Mouse (Mus musculus) right cerebral cortex, postnatal 10 days (tissue): ENCODE measurements around the gene Fibp.

ENCODE experiments used
- DNase-seq, 2 experiments: peaks; one replicate each; pipeline ENCODE4 v3.0.0; 2021; ENCODE audit warnings: low spot score in 2 of 2

The Fibp gene

GRCm38 (mm10) chr19:5463791-5464562 is 3.6 kb downstream of the Fibp start:
- DNase-seq: peak; percentile 70 to 80

GRCm38 (mm10) chr19:5465037-5465436 is 4.6 kb downstream of the Fibp start:
- no peak for DNase-seq

GRCm38 (mm10) chr19:5466916-5467500 is 6.6 kb downstream of the Fibp start:
- DNase-seq: no peak

DNA sequence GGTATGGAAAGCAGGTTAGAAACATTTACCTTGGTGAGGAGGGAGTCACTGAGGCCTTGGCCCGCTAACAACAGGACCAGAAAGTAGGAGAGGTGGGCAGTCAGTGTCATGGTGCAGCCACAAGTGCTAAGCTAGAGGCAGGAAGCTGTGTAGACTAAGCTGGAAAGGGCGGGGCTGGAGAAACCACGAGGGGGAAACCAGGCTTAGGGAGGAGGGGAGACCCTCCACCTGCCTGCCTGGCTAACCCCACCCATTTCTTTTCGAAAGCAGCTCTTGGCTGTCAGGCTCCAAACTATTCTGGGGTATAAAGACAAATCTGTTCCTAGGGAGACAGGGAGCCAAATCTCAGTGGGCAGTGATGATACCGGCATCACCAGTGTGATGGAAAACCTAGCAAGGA is 8.0 kb downstream of the Fibp start, which contains the start of gene Ctsw:
Gene Ctsw (minus strand): TSS at position 134 of the 400 bp plus-strand sequence.
- peak in 1 of 2 experiments; percentile 53 for DNase-seq

GRCm38 (mm10) chr19:5471846-5472245 is 11.4 kb downstream of the Fibp start:
- no peak for DNase-seq

GRCm38 (mm10) chr19:5472857-5473256 is 12.4 kb downstream of the Fibp start:
- DNase-seq: no peak

- peak; percentile 82 to 86 for DNase-seq
Measured at GRCm38 (mm10) chr19:5473720-5474119, 13.3 kb downstream of the Fibp start, which contains the start of gene Efemp2. TSS of gene Efemp2 (plus strand) at chr19:5473954.

DNA sequence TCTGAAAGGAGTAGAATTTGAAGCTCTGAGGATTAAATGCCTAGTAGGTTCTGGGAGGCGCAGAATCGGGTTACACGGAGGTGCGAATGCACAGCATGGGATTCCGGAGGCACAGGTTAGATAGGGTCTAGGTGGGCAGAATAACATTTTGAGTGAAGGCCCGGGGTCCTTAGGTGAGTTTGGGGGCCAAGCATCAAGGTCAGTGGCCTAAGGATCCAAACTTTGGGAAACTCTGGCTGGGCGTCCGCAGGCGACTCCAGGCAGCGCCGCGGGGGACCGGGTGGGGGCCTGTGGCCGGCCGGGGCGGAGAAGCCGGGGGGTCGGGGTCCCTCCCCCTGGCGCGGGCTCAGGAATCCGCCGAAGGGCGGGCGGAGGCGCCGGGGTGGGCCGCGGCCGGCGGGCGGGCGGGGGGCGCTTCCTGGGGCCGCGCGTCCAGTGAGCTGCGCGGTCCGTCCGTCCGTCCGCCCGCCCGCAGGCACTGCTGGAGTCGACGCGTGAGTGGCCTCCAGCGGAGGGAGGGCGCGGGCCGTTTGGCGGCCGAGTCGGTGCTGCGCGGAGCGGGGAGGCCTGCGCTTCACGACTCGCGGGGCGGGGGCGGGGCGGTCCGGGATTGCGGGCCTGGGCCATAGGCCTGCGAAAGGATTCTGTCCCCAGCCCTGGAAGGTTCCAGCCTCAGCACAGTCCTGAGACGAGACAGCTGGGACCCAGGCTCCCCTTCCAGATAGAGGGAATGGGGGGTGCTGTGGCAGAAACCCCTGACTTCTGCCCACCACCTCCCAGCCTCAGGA is 14.1 kb downstream of the Fibp start:
- DNase-seq: peak in 1 of 2 experiments; percentile 49

- peak in 1 of 2 experiments; percentile 53 for DNase-seq
Measured at GRCm38 (mm10) chr19:5475069-5475714, 14.8 kb downstream of the Fibp start.

DNA sequence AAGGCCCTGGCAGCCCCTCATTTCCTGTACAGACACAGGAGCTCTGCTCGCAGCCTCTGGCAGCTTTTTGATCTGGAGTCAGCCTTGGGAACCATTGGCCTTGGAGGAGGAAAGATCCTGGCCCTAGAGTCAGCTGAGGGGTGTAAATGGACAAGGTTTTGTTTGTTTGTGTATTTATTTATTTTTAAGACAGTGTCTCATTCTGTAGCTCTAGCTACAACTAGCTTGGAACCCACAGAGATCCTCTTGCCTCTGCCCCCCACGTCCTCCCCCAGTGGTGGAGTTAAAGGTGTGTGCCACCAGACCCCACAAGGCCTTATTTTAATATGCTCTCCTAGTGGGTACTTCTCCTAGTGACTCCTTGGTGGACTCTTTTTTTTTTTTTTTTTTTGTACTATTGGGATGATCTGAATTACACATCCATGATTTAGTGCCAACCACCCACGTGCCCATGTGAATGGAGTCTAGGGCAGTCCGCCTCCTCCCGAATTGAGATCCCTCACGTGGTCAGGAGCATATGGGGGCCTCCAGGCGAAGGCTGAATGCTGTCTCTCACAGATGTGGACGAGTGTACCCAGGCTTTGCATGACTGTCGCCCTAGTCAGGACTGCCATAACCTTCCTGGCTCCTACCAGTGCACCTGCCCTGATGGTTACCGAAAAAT is 16.7 kb downstream of the Fibp start:
- DNase-seq: peak in 1 of 2 experiments; percentile 43

DNA sequence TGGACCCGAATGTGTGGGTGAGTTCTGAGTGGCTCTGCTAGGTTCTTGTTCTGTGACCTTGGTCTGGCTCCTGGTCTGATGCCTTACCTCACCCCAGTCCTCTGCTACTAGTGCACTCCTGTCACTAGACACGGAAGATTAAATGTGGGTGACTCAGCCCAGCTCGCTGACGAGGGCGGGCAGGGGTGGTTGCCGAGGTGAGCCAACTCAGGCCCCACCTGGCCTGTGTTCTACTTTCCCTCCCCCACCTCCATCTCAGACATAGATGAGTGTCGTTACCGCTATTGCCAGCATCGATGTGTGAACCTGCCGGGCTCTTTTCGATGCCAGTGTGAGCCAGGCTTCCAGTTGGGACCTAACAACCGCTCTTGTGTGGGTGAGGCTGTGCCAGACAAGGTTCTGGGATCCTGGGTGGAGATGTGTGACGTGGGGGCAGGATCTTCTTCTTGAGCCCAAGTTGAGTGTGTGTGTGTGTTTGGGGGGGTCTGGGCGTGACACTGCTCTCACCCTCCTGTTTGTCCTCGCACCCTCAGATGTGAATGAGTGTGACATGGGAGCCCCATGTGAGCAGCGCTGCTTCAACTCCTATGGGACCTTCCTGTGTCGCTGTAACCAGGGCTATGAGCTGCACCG is 17.4 kb downstream of the Fibp start:
- DNase-seq: no peak

- DNase-seq: no peak
Measured at GRCm38 (mm10) chr19:5480016-5480415, 19.6 kb downstream of the Fibp start.

DNA sequence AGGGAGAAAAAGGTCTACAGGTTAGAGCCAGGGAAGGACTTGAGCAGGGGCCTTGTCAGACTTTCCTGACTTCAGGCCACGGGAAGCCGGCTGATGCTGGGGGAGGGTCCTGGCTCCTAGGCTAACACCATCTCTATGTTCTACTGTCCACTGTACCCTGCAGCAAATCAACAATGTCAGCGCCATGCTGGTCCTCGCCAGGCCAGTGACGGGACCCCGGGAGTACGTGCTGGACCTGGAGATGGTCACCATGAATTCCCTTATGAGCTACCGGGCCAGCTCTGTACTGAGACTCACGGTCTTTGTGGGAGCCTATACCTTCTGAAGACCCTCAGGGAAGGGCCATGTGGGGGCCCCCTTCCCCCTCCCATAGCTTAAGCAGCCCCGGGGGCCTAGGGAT is 21.0 kb downstream of the Fibp start:
- DNase-seq: no peak

GRCm38 (mm10) chr19:5483386-5484359 is 23.3 kb downstream of the Fibp start:
- DNase-seq: peak; percentile 23 to 38

DNA sequence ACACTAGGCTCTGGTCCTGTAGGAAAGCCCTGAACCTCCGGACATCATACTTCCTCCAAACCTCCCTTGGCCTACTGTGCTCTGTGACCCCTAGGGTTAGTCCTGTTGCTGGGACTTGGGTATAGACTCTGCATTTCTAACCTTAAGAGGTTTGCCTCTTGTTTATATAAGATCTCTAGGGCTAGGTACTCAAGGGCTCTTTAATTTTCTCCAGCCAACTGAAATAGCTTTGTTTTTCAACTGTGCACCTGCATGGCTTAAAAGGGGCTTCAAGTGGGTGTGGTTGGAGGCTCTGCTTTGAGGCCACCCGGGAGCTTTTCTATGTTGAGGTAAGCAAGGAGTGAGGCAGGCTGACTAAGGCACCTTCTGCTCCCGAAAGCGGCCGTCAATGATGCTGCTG is 24.1 kb downstream of the Fibp start:
- DNase-seq: no peak

DNA sequence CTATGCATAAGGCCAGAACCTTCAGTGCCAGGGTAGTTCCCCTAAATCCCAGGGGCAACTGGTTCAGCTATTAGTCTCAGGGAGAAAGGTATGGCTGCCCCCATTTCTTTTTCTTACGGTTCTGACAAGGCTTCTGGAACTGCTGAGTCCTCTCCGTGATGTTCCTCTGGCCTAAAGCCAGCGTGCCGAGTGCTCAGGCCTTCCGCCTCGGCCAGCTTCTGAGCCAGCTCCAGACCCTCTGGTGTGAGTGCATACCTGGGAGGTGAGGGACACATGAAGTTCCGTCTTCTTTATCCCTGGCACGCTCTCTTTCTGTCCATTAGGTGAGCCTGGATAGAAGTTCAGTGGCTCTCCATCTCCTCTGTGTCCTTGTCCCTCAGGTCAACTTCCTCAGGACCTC is 25.0 kb downstream of the Fibp start:
- DNase-seq: peak; percentile 30 to 46

DNA sequence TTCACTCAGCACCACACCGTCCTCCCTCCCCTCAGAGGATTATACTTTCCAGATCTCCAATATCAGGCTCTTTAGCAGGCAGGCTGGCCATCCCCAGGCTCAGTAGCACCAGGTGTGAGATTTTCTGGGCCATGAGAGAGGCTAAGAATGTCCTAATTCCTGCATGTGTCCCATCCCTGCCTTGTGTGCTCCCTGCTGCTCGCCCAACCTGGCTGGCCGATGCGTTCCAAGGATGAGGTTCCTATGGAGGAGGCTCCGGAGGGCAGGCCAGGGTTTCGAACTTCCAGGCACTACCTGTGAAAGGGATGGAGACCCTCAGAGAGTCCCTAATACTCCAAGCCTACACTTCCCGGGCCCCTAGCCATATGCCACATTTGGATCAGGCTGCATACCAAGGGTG is 25.4 kb downstream of the Fibp start:
- DNase-seq: peak in 1 of 2 experiments; percentile 33

- DNase-seq: peak; percentile 52 to 71
Measured at GRCm38 (mm10) chr19:5486286-5486685, 25.9 kb downstream of the Fibp start.

- peak in 1 of 2 experiments; percentile 27 for DNase-seq
Measured at GRCm38 (mm10) chr19:5486771-5487170, 26.4 kb downstream of the Fibp start.
